Mouse (Mus musculus) layer of hippocampus, adult 18-20 months (tissue): ENCODE data around the gene Adk. TPM values are rescaled to one million over a fixed set of nuclear protein-coding genes. Genes with fewer than 3 reads are reported as not detected.

Experiments
- DNase-seq, 2 experiments: peaks; one replicate each; pipeline ENCODE4 v3.0.0; 2022; ENCODE audit warnings: low spot score in 2 of 2
- total RNA-seq, 2 experiments: library from RNA; stranded (reverse); gene quantifications; 2 replicates each; pipeline ENCODE4 v1.2.3; 2021

Gene Adk
- total RNA-seq, 2 experiments from 2014 or later: 64.2 to 69.7 TPM

DNA sequence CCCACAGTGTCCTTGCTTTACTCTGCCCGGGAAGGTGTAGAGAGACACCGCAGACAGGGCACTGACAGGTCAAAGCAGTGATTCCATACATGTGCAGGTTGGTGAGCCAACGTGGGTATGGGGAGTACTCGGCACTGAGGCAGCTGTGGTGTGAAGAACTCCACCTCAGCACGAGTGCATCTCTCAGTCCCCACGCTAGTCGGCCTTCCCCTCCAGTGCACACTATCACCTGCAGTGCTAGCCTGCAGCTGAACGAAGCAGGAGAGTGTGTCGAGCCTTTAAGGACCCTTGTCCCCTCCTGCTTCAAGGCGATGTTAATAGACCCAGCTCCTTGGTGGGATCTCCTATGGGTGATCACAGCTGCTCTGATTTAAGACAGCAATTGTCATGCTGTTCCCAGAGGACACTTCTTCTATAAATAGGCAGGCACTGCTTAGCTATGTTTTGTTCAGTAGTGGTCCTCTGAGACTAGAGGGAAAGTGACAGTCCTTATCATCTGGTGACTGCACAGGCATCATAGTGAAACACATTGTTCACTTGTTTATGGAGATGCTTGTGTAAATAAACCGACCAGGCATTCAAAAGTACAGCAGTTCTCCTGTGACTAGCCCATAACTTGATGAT is 283.4 kb downstream of the Adk start:
- no peak for DNase-seq

DNA sequence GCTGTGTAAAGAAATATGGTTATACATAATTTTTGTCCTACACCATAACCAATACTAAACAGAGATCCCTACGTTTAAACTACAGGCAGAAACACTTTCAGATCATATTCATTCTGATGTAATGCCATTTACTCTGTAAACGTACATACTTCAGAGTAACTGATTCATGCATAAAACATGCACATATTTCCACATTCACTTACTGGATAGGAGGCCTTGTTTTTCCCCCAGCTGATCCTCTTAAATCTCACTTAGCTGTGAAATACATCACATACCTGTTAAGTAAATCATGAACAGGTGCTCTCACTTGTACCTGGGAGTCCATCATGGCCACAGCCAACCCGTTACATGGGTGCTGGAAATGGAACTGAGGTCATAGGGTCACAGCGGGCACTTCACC is 285.6 kb downstream of the Adk start:
- DNase-seq: no peak

DNA sequence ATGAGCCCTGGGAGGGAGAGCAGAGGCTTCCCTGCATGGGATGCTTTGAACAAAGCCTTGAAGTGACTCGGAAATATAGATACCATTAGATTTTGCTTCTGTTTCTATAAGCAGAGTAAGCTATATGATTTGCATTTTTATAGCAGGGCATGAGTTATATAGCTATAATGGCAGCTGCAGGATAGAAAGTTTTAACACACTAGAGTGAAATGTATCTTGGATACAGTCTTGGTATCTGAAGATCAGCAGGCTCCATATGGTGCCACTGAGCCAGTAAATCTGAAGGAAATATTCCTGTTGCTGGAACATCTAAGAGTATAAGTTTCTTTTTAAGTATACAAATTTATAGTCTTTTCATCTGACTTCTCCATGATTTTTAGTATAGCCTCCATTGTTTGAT is 288.8 kb downstream of the Adk start:
- DNase-seq: no peak

DNA sequence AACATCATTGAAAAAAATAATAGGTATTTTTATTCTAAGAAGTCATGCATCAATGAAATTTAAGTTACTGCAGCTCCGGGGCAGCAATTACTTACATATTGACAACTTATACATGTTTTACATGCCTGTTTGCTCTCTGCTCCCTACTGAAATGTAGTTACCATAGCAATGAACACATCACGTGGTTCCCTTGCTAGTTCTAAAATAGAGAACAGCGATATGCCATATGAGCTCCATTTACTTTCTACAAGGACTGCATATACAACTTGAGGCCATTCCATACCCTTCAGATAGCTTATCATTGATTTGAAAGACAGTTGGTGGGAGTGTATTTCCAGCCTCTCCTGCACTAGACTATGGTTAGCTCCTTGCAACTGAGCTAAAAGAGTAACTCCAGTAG is 290.6 kb downstream of the Adk start:
- DNase-seq: no peak

DNA sequence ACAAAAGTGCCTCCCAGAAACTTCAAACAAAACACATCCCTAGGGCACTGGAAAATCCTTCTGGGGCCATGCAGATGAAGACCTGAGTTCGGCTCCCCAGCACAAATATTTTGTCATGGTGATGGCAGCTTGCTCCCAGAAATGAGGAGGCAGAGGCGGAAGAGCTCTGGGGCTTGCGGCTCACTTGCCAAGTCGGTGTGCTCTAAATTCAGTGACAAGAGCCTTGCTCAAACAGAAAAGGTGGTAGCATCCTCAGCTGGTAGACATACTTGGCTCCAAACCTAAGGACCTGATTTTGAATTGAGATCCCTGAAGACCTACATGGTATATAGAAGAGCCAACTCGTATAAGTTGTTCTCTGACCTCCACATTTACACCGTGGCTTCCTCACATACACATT is 292.5 kb downstream of the Adk start:
- no peak for DNase-seq

DNA sequence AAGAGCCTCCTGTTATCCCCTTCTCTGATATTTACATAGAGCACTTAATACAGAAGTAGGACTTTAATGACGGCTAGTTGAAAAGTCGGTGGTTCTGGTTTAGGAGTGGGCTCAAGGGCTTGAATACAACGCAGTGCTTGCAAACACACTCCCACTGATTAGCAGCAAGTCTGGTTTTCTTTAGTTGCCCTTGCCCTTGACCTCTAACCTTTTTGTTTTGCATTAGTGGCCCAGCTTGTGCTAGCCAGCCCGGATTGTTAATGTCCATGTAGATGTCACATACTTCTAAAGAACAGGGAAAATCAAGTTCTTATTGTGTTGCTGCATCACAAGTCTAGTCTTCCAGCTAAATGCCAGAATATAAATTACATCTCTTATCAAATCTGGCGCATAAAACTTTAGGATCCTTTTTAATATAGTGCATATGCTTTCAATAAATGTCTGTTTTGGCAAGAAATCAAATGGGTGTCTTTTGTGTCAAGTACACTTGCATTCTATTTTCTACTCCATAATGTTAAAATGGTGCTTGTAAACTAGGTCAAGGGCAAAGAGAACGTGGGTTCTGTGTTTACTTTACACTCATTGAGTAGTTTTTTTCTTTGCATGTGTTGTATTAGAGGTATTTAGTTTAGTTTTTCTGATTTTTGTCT is 296.4 kb downstream of the Adk start:
- no peak for DNase-seq

DNA sequence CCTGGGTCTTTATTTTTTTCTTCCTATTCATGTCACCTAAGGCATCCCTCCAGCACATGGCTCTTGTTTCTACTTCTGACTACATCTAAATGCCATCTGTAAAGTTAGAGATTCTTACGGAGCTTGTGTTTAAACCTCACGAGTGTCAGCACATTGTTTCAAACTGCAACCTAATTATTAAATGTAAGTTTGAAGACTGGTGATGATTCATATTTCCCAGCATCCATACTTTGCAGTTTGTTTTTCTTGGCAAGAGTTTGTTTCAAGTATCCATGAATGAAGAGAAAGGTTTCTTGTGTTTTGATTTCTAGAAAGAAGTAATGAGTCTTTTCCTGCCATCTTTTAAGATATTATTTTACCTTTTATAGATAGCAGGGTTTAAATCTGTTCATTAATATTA is 299.3 kb downstream of the Adk start:
- no peak for DNase-seq

DNA sequence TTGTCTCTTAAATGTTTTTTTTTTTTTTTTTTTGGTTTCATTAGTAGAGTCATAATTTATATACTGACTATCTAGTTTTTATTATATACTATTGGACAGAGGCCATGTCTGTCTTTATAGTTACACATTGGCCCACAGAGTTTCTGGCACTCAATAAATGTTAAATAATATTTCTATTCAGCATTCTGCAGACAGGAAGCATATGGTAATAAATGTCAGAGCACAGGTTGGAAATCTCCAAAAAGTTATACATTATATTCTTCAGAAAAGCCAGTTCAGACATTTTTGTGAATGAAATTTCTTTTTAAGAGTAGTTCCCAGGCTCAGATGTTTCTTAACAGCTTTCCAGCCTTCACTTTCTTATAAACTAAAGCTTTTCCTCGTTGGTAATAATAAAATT is 303.9 kb downstream of the Adk start:
- no peak for DNase-seq

DNA sequence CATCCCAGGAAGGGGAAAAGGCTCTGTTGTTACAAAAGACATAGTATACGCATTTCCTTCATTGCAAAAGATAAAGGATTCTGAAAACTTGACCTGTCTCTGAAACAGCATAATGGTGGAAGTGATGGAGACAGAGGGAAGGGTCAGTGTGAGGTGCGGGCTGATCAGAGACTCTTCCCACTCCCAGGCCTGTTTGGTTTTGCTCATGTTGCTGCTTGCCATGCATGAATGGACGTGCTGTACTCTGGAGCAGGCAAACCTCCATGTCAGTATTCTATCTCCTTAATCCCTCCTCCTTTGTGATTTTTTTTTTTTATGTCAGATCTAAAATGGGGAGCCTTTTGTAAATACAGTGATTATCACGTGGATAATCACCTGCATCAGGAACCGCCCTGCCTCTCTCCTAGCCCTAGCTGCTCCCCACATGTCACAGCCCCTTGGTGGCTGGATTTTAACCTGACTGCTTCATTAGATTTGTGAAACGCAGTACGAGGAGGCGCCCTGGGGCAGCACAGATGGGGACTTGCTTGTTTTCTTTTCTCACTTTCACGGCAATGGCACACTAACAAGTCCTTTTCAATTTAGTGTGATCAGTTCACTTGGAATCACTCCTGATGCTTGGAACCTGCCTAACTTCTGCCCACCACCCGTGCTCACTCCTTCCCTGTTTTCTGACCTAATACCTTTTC is 307.0 kb downstream of the Adk start:
- peak in 1 of 2 experiments; percentile 10 for DNase-seq

DNA sequence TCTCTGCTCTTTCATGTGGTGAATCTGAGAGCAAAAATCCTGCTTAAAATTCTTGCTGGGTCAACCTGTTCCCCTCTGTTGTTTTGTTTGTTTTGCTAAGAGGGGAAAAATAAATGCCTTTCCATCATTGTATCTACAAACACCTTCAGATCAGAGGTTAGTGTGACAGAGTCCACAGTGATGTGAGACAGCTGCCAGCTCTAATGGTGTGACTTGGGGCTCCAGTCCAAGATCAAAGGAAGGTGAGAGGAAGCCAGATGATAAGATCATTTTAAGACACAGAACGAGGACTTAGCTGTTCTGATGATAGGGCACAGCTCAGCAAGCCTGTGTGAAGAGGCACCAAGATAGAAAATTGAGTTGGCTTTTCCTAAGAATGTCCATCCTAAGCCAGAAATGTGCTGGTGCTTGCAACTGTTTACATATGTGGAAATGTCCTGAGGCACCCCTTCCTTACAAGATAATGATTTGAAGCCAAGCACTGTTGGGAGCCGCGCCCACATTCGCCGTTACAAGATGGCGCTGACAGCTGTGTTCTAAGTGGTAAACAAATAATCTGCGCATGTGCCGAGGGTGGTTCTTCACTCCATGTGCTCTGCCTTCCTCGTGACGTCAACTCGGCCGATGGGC is 307.6 kb downstream of the Adk start:
- no peak for DNase-seq

DNA sequence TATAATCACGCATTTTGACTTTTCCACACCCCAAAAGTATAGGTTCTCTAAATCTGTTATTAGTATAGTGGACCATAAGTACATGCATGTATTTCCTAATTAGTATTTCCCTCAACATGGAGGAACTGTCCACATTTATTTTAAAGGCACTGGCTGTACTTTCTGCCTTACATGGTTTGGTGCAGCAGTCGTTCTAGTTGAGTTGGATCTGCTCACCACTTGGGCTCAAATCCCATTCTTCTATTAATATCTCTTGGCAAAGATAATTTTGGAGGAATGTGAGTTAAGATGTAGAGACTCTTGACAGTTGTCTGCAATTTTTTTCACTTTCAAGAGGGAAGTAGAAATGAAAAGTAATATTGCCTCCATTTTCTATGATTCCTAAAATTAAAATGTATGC is 314.7 kb downstream of the Adk start:
- peak in 1 of 2 experiments; percentile 24 for DNase-seq

DNA sequence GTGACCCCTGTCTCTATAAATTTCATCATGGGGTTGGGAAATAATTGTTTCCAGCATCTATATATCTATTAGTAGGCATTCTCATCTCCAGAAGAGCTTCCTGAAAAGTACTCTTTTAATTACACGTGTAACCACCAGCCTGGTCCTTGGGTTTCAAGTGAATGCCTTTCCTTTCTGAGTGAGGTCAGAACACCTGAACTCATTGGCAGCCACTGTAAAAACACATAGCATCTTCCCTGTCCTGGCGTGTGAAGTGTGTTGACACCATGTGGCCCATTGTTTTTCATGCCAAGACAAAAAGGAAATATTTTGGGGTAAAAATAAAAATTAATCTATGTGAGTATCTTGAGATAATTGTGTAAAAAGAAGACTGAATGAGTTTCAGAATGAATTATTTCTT is 316.2 kb downstream of the Adk start:
- DNase-seq: peak in 1 of 2 experiments; percentile 10

DNA sequence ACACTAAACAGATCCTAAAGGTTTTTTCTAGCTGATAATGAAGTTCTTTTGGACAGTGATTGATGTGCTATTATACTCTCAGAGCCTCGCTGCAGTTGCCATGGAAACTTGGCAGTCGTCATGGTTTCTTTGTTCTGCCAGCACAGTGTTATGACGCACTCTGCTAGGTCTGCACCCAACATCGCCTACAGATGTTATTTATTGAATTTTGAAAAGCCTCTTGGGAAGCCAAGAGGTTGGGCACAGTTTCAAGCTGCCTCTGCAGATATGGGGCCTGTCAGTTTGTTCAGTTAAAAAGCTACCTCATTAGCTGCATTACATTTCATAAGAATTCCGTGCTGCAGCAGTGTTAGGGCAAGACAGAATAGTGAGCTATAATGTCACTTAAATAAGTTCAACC is 316.8 kb downstream of the Adk start:
- peak; percentile 85 to 96 for DNase-seq

DNA sequence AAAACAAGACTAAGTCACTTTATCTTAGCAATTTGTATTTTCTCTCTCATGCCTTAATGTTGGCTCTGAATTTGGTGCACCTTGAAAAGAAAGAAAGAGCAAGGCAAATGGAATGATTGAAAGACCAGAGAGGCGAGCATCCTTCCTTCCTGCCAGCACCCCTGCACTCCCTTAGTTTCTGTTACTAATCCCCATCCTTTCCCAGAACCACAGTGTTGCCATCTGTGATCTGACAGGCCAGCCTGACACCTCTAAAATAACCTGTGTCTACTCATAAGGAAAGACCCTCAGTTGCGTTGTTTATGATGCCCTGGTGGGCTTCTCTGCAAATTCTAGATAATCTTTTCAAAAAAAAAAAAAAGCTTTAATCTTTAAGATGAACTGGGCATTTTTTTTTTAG is 319.6 kb downstream of the Adk start:
- DNase-seq: no peak

DNA sequence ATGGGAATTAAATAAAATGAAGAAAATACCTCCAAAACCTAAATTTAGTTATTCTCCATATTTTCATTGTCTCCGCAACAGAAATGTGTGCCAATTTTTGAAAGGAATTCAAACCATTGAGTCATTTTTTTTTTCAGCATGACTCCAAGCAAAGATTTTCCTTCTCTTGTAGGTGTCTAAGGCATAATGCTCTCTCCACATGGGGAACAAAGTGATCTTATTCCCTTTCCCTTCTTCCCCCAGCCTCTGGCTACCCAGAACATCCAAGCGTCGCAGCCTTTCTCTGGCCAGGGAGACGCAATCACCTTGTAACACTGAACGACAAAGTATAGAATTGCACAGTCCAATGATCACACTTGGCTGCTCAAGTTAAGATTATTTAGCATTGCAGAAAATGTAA is 320.3 kb downstream of the Adk start:
- no peak for DNase-seq

DNA sequence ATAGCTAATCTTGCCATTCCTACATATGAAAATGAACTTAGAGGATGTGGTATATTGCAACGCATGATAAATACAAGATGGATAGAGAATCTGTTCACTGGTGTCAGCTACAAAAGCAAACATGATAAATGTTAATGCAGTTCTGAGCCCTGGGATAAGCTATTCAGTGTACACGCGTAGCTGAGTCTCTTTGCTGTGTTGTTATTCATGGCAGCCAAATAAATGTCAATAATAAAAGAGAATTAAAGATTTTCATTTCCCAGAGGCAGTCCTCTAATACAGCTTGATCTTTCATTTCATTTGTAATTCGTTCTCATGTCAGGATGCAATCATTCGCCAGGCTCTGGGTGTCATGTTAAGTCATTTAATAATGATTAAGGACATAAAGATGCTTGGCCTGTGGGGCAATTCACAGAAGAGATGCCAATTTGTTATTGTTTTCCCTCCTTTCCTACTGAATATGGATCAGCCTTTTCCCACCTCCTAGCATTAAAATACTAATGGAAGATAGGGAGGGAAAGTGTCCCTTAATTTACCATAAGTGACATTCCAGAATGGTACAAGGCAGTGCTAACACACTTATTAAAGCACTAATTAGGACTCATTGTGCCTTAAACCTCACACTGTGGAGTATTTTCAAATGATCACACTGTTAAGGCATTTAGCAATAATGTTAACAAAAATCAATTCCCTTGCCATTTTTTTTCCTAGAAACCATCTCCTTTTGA is 331.5 kb downstream of the Adk start:
- DNase-seq: no peak

DNA sequence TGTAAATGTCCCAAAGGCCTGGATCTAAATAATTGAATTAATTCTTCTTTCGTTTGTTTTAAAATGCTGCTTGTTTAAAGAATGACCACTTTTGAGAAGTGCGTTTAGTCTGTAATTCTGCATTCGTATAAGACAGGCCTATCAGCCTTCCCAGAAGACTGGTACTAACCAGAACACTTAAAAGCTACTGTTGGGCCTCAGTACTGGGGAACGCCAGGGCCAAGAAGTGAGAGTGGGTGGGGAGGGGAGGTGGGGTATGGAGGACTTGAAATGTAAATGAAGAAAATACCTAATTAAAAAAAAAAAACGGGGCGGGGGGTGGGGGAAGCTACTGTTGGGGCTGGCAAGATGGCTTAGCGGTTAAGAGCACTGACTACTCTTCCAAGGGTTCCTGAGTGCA is 347.1 kb downstream of the Adk start:
- no peak for DNase-seq

DNA sequence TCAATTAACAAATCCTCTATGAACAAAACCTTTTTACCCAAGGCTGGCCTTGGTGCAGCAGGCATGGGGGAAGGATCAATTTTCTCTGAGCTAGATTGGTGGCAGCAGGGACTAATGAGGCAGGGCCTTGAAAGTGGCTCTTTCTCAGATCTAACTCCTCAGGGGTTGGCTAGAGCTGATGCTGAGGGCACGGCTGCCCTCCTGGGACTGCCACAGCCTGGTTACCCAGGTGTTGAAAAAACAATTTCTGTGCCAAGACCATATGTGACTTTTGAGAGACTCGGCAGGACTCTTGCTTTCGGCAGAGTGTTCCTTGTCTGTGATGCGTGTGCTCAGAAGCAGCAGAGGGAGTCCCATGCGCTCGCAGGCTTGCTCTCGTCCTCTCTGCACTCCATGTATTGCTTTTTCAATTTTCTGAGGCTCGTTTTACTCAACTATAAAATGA is 349.8 kb downstream of the Adk start:
- DNase-seq: peak in 1 of 2 experiments; percentile 26

DNA sequence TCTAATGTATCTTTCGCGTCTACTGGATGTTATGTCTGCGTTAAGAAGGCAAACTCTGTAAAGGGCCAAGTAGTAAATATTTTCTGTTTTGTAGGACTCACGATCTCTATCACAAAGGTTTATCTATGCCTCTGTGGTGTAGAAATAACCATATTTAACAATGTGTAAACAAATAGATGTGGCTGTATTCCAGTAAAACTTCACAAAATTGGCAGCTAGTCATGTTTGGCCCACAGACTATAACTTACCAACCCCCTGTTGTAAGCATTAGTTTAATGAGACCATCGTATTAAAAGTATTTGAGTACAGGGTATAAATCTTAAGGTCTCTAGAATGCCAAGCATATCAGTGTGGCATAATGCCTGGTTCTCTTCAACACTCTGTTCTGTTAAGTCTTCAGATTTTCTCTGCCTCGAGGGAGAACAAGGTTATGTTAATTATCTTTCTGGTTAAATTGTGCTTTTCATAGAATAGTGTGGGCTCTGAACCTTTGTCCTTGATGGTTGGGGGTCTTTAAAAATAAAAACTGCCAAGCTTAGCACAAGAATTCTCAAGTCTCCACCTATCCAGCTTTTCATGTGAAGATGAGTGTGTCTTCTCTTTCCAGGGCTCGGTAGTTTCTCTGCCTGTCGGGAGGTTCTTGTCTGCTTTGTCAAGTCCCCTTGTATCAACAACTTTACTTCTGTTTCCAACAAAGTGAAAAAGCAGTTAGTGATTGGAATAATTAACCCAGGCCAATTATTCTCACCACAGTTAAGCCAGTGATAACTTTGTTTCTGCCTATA is 350.4 kb downstream of the Adk start:
- DNase-seq: no peak

DNA sequence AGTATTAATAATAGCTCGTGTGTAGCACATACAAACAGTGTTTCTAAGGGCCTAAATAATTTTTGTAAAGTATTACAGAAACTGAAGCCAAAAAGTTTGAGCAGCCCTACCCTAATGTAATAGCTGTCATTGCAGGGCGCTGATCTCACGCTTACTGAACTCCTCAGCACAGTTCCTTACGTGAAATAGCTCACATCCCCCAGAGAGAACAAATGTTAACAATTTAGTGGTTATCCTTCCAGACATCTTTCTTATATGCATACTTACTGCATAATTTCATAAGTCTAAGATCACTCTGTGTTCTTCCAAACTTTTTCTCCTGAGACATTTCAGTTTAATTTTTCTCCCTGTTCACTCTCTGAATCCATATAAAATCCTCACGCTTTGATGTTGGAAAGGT is 354.6 kb downstream of the Adk start:
- no peak for DNase-seq

DNA sequence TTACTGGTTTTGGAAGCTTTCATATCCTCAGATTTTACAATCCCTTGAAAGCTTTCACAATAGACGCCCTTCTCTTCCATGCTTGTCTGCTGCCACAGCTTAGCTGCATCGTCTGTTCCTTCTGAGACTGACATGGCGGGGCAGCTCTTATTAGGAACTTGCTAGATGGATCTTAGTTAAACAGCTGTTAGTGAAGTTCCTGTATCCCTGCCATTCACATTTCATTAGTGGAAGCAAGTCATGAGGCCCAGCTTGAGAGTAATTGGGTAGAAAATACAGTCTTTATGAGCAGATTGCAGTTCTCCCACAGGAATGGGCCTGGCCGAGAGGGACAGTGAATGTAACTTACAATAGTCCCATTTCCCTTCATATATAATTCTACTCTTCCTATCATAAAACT is 356.5 kb downstream of the Adk start:
- no peak for DNase-seq
